Mouse (Mus musculus): Measurements from ENCODE around the gene 4931428F04Rik. TPM values are rescaled to one million over a fixed set of nuclear protein-coding genes. Genes with fewer than 3 reads are reported as not detected.
"Not testable (repeated sequence)": the region's sequence is repeated elsewhere in the genome, so short reads cannot be mapped to it uniquely, and the experiment has no call there.

The 4931428F04Rik gene
- total RNA-seq, 2 experiments from 2014 or later = 1.7 TPM; not detected in 1

GRCm38 (mm10) chr8:105309142-105309847 is 19.6 kb upstream of the 4931428F04Rik start:
- no peak for ATAC-seq (replicated peaks; ENCODE audit: low FRiP score, poor library complexity, severe bottlenecking)

- ATAC-seq (replicated peaks; ENCODE audit: low FRiP score, poor library complexity, severe bottlenecking) = no peak
Measured at GRCm38 (mm10) chr8:105308428-105308827, 18.8 kb upstream of the 4931428F04Rik start.

- no peak for ATAC-seq (replicated peaks; ENCODE audit: low FRiP score, poor library complexity, severe bottlenecking)
Measured at GRCm38 (mm10) chr8:105307670-105308069, 18.0 kb upstream of the 4931428F04Rik start.

DNA sequence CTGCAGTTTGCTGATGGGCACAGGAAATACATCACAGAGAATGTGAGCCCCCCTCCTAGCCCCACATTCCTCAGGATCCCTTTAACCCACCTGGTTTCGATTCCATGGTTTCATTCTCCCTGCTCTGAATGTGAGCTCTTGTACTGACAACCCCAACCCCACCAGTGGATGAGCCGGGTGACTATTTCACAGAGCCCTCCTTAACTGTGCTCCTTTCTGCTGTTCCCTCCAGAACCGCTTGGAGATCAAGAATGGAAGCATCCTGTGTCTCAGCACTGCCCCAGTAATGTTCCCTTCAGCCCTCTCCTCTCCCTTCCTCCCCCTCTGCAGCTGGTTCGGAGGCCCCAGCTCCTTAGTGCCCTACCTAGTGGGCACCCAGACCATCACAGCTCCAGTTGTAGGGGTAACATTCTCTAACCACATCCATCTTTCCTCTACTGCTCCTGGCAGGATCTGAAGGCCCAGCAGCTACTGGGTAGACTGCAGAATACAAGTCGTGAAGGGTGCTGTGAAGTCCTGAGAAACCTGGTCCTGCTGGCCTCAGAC is 16.6 kb upstream of the 4931428F04Rik start:
- ATAC-seq (replicated peaks; ENCODE audit: low FRiP score, poor library complexity, severe bottlenecking) = no peak

GRCm38 (mm10) chr8:105305211-105306145 is 15.8 kb upstream of the 4931428F04Rik start, which contains the start of gene Elmo3:
Gene Elmo3, plus strand, starts transcription at chr8:105305601.
- ATAC-seq (replicated peaks; ENCODE audit: low FRiP score, poor library complexity, severe bottlenecking) = peak; percentile 62

DNA sequence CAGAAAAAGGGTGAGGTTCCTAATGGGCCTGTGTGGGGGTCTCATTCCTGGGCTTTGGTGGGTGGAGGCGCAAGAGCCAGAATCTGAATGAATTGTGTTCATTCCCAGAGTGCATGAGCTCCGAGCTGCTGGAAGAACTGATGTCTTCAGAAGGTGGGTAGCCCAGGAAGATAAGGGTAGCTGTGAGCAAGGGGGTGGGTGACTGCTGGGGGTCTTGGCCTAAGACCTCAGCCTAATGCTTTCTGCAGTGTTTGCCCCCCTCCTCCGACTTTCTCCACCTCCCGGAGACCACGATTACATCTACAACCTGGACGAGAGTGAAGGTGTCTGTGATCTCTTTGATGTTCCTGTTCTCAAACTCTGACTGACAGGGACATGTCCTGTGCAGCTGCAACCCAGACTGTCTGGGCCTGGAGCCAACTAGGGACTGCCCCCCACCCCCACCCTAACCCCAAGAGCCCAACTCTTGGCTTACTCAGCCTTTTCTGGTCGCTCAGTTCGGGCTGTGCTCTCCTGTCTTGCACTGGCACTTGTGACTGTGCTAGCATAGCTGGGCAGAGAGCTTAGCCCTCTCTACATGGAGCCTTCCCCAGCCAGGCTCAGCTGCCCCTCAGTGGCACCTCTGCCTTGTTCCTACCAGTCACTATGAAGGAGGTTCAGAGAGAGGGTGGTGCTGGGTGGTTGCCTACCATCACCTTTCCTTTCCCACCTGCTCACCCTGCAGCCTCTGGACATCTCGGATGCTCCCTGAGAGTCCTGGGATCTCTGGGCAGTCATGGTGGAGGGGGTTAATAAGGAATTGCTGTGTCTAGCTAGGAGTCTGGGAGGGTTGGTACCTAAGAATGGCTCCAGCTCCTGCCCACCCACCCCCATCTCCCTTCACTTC is 14.9 kb upstream of the 4931428F04Rik start:
- peak; percentile 7; the same call in 1 of the 2 replicates for ATAC-seq (replicated peaks; ENCODE audit: low FRiP score, poor library complexity, severe bottlenecking)

GRCm38 (mm10) chr8:105303874-105304273 is 14.2 kb upstream of the 4931428F04Rik start:
- ATAC-seq (replicated peaks; ENCODE audit: low FRiP score, poor library complexity, severe bottlenecking) = no peak

DNA sequence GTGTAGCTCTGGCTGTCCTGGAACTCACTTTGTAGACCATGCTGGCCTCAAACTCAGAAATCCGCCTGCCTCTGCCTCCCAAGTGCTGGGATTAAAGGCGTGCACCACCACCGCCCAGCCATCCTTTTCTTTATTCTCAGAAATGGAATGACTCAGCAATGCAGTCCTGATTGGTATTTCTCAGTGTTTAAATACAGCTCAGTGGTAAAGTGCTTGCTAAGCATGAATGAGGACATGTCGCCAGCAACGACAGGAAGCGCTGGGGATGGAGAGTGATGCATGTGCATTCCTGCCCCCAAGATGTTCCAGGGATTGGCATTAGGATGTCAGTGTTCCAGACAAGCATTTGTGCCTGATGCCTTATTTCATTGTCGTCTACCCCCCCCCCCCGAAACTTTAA is 13.7 kb upstream of the 4931428F04Rik start:
- no peak for ATAC-seq (replicated peaks; ENCODE audit: low FRiP score, poor library complexity, severe bottlenecking)

- peak; percentile 79 for ATAC-seq (replicated peaks; ENCODE audit: low FRiP score, poor library complexity, severe bottlenecking)
Measured at GRCm38 (mm10) chr8:105299962-105300361, 10.3 kb upstream of the 4931428F04Rik start.

GRCm38 (mm10) chr8:105298351-105299252 is 8.9 kb upstream of the 4931428F04Rik start:
- ATAC-seq (replicated peaks; ENCODE audit: low FRiP score, poor library complexity, severe bottlenecking) = 0 out of 2 replicates have a peak, but pooled peaks have one; percentile 17

- peak; percentile 77 for ATAC-seq (replicated peaks; ENCODE audit: low FRiP score, poor library complexity, severe bottlenecking)
Measured at GRCm38 (mm10) chr8:105297511-105298192, 8.0 kb upstream of the 4931428F04Rik start, which contains the start of gene E2f4. Gene E2f4, plus strand, starts transcription at chr8:105297663.

DNA sequence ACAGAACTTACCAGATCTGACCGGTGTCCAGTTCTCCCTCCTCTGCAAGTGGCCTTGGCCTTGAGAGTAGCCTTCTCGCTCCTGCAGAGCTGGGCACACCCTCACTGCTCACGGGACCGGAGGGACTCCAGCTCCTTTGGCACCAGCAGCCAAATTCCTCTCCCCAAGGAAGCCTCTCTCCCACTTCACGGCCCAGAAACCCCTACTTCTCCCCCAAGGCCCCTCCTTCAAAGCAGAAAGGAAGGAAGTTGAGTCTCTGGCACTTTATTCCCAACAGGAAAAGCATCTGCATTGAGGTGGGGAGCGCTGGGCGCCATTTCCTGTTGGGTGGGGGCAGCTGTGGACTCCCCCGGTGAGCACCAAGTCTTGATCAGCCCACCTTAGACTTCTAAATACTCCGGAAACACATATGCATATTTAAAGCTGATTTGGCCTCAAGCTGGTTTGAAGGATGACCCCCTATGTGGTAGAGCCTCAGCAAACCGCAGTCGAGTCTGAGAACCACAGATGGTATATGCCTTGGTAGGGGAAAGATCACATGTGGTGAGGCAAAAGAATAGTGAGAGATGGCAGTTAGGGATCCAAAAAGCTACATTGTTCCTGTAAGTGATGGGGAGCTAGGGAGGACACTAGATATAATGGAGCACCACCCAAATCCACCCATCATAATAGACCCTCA is 6.4 kb upstream of the 4931428F04Rik start, which contains the start of gene Exoc3l:
Gene Exoc3l (minus strand): TSS at position 207 of the 679 bp plus-strand sequence.
- no peak for ATAC-seq (replicated peaks; ENCODE audit: low FRiP score, poor library complexity, severe bottlenecking)

DNA sequence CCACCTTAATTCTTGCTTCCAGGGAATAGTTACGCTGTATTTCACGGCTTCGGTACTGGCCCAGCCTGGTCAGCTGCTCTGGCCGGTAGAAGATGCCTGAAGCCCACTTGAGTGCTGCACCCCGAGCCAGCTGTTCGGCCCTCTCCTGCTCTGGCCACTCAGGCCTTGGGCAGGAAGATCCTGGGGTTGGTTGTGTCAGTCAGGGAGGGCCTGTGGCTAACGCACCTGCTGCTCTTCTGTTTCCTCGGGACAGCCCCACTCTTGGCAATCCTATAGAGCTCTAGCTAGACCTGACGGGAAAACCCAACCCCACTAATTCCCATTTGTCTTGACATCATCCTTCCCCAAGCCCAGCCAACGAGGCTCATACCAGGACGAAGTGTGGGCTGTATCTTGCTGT is 5.6 kb upstream of the 4931428F04Rik start:
- ATAC-seq (replicated peaks; ENCODE audit: low FRiP score, poor library complexity, severe bottlenecking) = no peak

GRCm38 (mm10) chr8:105294776-105295175 is 5.1 kb upstream of the 4931428F04Rik start:
- ATAC-seq (replicated peaks; ENCODE audit: low FRiP score, poor library complexity, severe bottlenecking) = no peak

DNA sequence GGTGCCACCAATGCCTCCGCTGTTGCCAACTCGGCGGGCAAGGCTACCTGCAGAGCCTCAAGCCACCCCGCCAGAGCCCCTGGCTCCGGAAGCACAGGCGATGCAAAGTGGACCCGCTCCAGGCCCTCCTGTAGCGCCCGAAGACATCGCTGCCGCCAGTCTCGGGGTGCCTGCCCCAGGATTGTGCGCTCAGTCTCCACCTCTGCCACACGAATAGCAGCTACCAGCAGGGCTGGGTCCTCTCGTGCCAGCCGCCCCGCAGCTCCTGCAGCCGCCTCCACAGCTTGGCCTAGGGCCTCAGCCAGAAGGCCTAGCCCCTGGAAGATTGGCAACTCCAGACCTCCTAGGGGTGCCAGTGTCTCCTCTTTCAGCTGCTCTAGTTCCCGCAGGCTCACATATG is 3.7 kb upstream of the 4931428F04Rik start:
- ATAC-seq (replicated peaks; ENCODE audit: low FRiP score, poor library complexity, severe bottlenecking) = no peak

- no peak for ATAC-seq (replicated peaks; ENCODE audit: low FRiP score, poor library complexity, severe bottlenecking)
Measured at GRCm38 (mm10) chr8:105292471-105292870, 2.8 kb upstream of the 4931428F04Rik start.

DNA sequence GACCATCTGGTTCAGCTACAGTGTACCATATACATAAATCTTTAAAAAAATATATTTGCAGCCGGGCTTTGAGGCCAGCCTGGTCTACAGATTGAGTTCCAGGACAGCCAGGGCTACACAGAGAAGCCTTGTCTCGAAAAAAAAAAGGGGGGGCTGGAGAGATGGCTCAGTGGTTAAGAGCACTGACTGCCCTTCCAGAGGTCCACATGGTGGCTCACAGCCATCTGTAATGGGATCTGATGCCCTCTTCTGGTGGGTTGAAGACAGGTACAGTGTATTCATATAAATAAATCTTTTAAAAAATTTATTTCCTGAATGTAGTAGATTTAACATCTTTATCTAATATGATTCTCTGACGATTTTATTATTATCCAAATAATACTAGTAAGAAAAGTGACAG is 2.1 kb upstream of the 4931428F04Rik start:
- not testable (repeated sequence) for ATAC-seq (replicated peaks; ENCODE audit: low FRiP score, poor library complexity, severe bottlenecking)
